Mouse (Mus musculus) G1E (cell line): Measurements from ENCODE around the gene Npw. TPM values are rescaled to one million over a fixed set of nuclear protein-coding genes. Genes with fewer than 3 reads are reported as not detected.

ENCODE experiments used
- ATAC-seq: 2 replicates; pipeline ENCODE4 v1.8.0; 2016; ENCODE audit warnings: mild to moderate bottlenecking; ENCODE audit not compliant: insufficient number of reproducible peaks, poor library complexity, low FRiP score, severe bottlenecking; ENCODE audit errors: extremely low read depth
- DNase-seq: peaks from one replicate; pipeline ENCODE4 v3.0.0; 2012; ENCODE audit warnings: low spot score
- H3K27me3 ChIP-seq: 2 replicates; pipeline ENCODE4 v1.6.1; 2012; ENCODE audit warnings: mild to moderate bottlenecking, low read length, inconsistent platforms; ENCODE audit not compliant: insufficient read depth
- H3K36me3 ChIP-seq: replicated peaks from 2 replicates; pipeline ENCODE3; 2012; ENCODE audit warnings: mild to moderate bottlenecking, inconsistent platforms
- H3K4me1 ChIP-seq: 2 replicates; pipeline ENCODE4 v1.6.1; 2012; ENCODE audit warnings: low read depth, low read length, inconsistent platforms, mixed read lengths; ENCODE audit not compliant: insufficient read depth
- H3K4me3 ChIP-seq: 2 replicates; pipeline ENCODE4 v1.5.1; 2012; ENCODE audit warnings: low read depth, mild to moderate bottlenecking, inconsistent platforms, low read length, moderate library complexity, mixed read lengths
- H3K9me3 ChIP-seq: replicated peaks from 2 replicates; pipeline ENCODE4 v1.6.1; 2012; ENCODE audit warnings: inconsistent platforms
- CTCF ChIP-seq: IDR thresholded peaks from 2 replicates; pipeline ENCODE4 v1.5.1; 2012; ENCODE audit warnings: low read depth, low read length, inconsistent platforms, mixed read lengths
- GATA1 ChIP-seq: IDR thresholded peaks from 2 replicates; pipeline ENCODE4 v1.6.1; 2012; ENCODE audit warnings: borderline replicate concordance, low read length, inconsistent platforms, mixed read lengths
- GATA2 ChIP-seq: IDR thresholded peaks from 2 replicates; pipeline ENCODE4 v1.6.1; 2012; ENCODE audit warnings: low read depth, low read length, inconsistent platforms, borderline replicate concordance
- POLR2AphosphoS5 ChIP-seq: IDR thresholded peaks from 2 replicates; pipeline ENCODE4 v1.6.1; 2012; ENCODE audit warnings: low read depth, low read length, inconsistent platforms; ENCODE audit not compliant: insufficient replicate concordance
- TAL1 ChIP-seq: conservative IDR thresholded peaks from 2 replicates; pipeline ENCODE4 v1.6.1; 2012; ENCODE audit warnings: low read depth, low read length, inconsistent platforms, mixed read lengths
- polyA plus RNA-seq: library from polyadenylated mRNA; stranded (reverse); fragments of >175 nt; gene quantifications from 2 replicates; pipeline ENCODE4 v1.2.3, GENCODE M21; 2012
- total RNA-seq, 2 experiments: library from RNA; stranded (forward) in 1 of 2; stranded (reverse) in 1 of 2; fragments of 200-1000 nt in 1 of 2; fragments of >200 nt in 1 of 2; fragmentation: Nextera tagmentation in 1 of 2; gene quantifications; 2 replicates each; pipeline ENCODE4 v1.2.3; 2014 to 2017

Gene Npw
- total and polyA plus RNA-seq, 3 experiments: not detected

GRCm38 (mm10) chr17:24630072-24630471, 28.2 kb downstream of the Npw start:
- no peak for DNase-seq
- H3K36me3 ChIP-seq: peaks cover 76% of the 10 kb centered on the region
- H3K9me3 ChIP-seq: no peaks in the 10 kb centered on the region
- H3K27me3 ChIP-seq: no peaks in the 10 kb centered on the region
- no peak for ATAC-seq
- TF ChIP-seq POLR2AphosphoS5: no peak
- no peak overlapping the region for H3K4me3 ChIP-seq
- peaks cover 48% of the 10 kb centered on the region for H3K4me1 ChIP-seq

GRCm38 (mm10) chr17:24628646-24629045, 29.6 kb downstream of the Npw start:
- peaks cover 44% of the 10 kb centered on the region for H3K4me1 ChIP-seq
- DNase-seq (peak; percentile 69), ATAC-seq (no peak)
- TF ChIP-seq TAL1 (no peak), CTCF (peak; percentile 98)
- no peaks in the 10 kb centered on the region for H3K9me3 ChIP-seq
- H3K27me3 ChIP-seq: no peaks in the 10 kb centered on the region
- H3K36me3 ChIP-seq: peaks cover 77% of the 10 kb centered on the region
- no peak overlapping the region for H3K4me3 ChIP-seq

- no peak for DNase-seq
- H3K9me3 ChIP-seq: no peaks in the 10 kb centered on the region
- no peak for ATAC-seq
- H3K36me3 ChIP-seq: peaks cover 97% of the 10 kb centered on the region
- H3K4me1 ChIP-seq: peaks cover 17% of the 10 kb centered on the region
- H3K27me3 ChIP-seq: no peaks in the 10 kb centered on the region
- H3K4me3 ChIP-seq: no peak overlapping the region
- TF ChIP-seq POLR2AphosphoS5 (no peak), GATA1 (no peak), TAL1 (no peak), GATA2 (no peak), CTCF (no peak)
Observed at GRCm38 (mm10) chr17:24625472-24625871, 32.8 kb downstream of the Npw start.

- no peak for TF ChIP-seq GATA2
- TF ChIP-seq GATA1: no peak
- TF ChIP-seq TAL1: no peak
- TF ChIP-seq CTCF: no peak
- no peak for TF ChIP-seq POLR2AphosphoS5
- DNase-seq (peak; percentile 95), ATAC-seq (peak; percentile 88)
- Histone ChIP-seq H3K4me3 (peak overlapping the region; percentile 52; the same call in 1 of the 2 replicates), H3K9me3 (no peaks in the 10 kb centered on the region), H3K27me3 (no peaks in the 10 kb centered on the region), H3K4me1 (peaks cover 31% of the 10 kb centered on the region), H3K36me3 (peaks cover 93% of the 10 kb centered on the region)
Observed at GRCm38 (mm10) chr17:24617561-24618194, 40.6 kb downstream of the Npw start.

- H3K36me3 ChIP-seq: peaks cover 81% of the 10 kb centered on the region
- no peaks in the 10 kb centered on the region for H3K9me3 ChIP-seq
- no peaks in the 10 kb centered on the region for H3K27me3 ChIP-seq
- H3K4me1 ChIP-seq: peaks cover 14% of the 10 kb centered on the region
- DNase-seq (no peak), ATAC-seq (no peak)
- TF ChIP-seq POLR2AphosphoS5 (no peak), CTCF (no peak), GATA2 (no peak), GATA1 (no peak), TAL1 (no peak)
- H3K4me3 ChIP-seq: no peak overlapping the region
Observed at GRCm38 (mm10) chr17:24610711-24611110, 47.5 kb downstream of the Npw start.

- TF ChIP-seq TAL1: no peak
- TF ChIP-seq POLR2AphosphoS5: no peak
- TF ChIP-seq GATA1: no peak
- no peak for TF ChIP-seq GATA2
- Histone ChIP-seq H3K36me3 (peaks cover 81% of the 10 kb centered on the region), H3K4me1 (peaks cover 31% of the 10 kb centered on the region), H3K4me3 (no peak overlapping the region), H3K27me3 (no peaks in the 10 kb centered on the region), H3K9me3 (no peaks in the 10 kb centered on the region)
- ATAC-seq: no peak
- no peak for DNase-seq
Observed at GRCm38 (mm10) chr17:24608874-24609273, 49.4 kb downstream of the Npw start.

GRCm38 (mm10) chr17:24608370-24608769, 49.9 kb downstream of the Npw start:
- DNase-seq (no peak), ATAC-seq (no peak)
- TF ChIP-seq GATA2 (no peak), TAL1 (no peak), CTCF (no peak), GATA1 (no peak), POLR2AphosphoS5 (no peak)
- Histone ChIP-seq H3K27me3 (no peaks in the 10 kb centered on the region), H3K36me3 (peaks cover 78% of the 10 kb centered on the region), H3K9me3 (no peaks in the 10 kb centered on the region), H3K4me1 (peaks cover 32% of the 10 kb centered on the region), H3K4me3 (no peak overlapping the region)

Other genes with a start within 250 kb of the Npw start
Only the 20 nearest of the 34 such genes appear.
- 5.2 and 7.0 TPM in 2 replicates for gene Mlst8, start 179.4 kb downstream of the Npw start, total RNA-seq (2014; fragmentation: Nextera tagmentation)
- gene Mlst8, start 179.4 kb downstream of the Npw start, total RNA-seq (2017): 17.2 and 19.7 TPM in 2 replicates
- gene Mlst8, start 179.4 kb downstream of the Npw start, polyA plus RNA-seq: 6.4 and 7.1 TPM in 2 replicates
- not detected in 2 replicates for gene Caskin1, start 169.9 kb downstream of the Npw start, total RNA-seq (2014; fragmentation: Nextera tagmentation)
- 0.11 and 0.29 TPM in 2 replicates for gene Caskin1, start 169.9 kb downstream of the Npw start, total RNA-seq (2017)
- gene Caskin1, start 169.9 kb downstream of the Npw start, polyA plus RNA-seq: not detected in 2 replicates
- gene Traf7, start 130.5 kb downstream of the Npw start, total RNA-seq (2014; fragmentation: Nextera tagmentation): 62.8 and 70.6 TPM in 2 replicates
- 81.7 and 103 TPM in 2 replicates for gene Traf7, start 130.5 kb downstream of the Npw start, total RNA-seq (2017)
- gene Traf7, start 130.5 kb downstream of the Npw start, polyA plus RNA-seq: 153 and 198 TPM in 2 replicates
- 0.83 TPM in 1 of 2 replicates, not detected in the other for gene Rab26, start 124.2 kb downstream of the Npw start, total RNA-seq (2014; fragmentation: Nextera tagmentation)
- 0.35 and 0.49 TPM in 2 replicates for gene Rab26, start 124.2 kb downstream of the Npw start, total RNA-seq (2017)
- 0.24 and 0.26 TPM in 2 replicates for gene Rab26, start 124.2 kb downstream of the Npw start, polyA plus RNA-seq
- gene Pkd1, start 108.6 kb downstream of the Npw start, total RNA-seq (2014; fragmentation: Nextera tagmentation): 14.4 and 28.0 TPM in 2 replicates
- 5.0 and 10.3 TPM in 2 replicates for gene Pkd1, start 108.6 kb downstream of the Npw start, total RNA-seq (2017)
- 4.1 and 5.8 TPM in 2 replicates for gene Pkd1, start 108.6 kb downstream of the Npw start, polyA plus RNA-seq
- 114 and 146 TPM in 2 replicates for gene Tsc2, start 25.8 kb downstream of the Npw start, total RNA-seq (2014; fragmentation: Nextera tagmentation)
- gene Tsc2, start 25.8 kb downstream of the Npw start, total RNA-seq (2017): 38.0 and 39.7 TPM in 2 replicates
- gene Tsc2, start 25.8 kb downstream of the Npw start, polyA plus RNA-seq: 66.5 and 77.5 TPM in 2 replicates
- 3.8 and 9.1 TPM in 2 replicates for gene Nthl1, start 25.8 kb downstream of the Npw start, total RNA-seq (2014; fragmentation: Nextera tagmentation)
- 9.8 and 16.9 TPM in 2 replicates for gene Nthl1, start 25.8 kb downstream of the Npw start, total RNA-seq (2017)
- 17.8 and 21.5 TPM in 2 replicates for gene Nthl1, start 25.8 kb downstream of the Npw start, polyA plus RNA-seq
- not detected in 2 replicates for gene Slc9a3r2, start 8.1 kb downstream of the Npw start, total RNA-seq (2014; fragmentation: Nextera tagmentation)
- gene Slc9a3r2, start 8.1 kb downstream of the Npw start, total RNA-seq (2017): 0.16 TPM in 1 of 2 replicates, not detected in the other
- 0.03 and 0.07 TPM in 2 replicates for gene Slc9a3r2, start 8.1 kb downstream of the Npw start, polyA plus RNA-seq
- gene Zfp598, start 11.2 kb upstream of the Npw start, total RNA-seq (2014; fragmentation: Nextera tagmentation): 55.9 and 59.1 TPM in 2 replicates
- gene Zfp598, start 11.2 kb upstream of the Npw start, total RNA-seq (2017): 11.2 and 12.0 TPM in 2 replicates
- gene Zfp598, start 11.2 kb upstream of the Npw start, polyA plus RNA-seq: 86.4 and 99.2 TPM in 2 replicates
- not detected in 2 replicates for gene Syngr3, start 31.5 kb upstream of the Npw start, total RNA-seq (2014; fragmentation: Nextera tagmentation)
- gene Syngr3, start 31.5 kb upstream of the Npw start, total RNA-seq (2017): 0.17 TPM in 1 of 2 replicates, not detected in the other
- gene Syngr3, start 31.5 kb upstream of the Npw start, polyA plus RNA-seq: 0.08 and 0.12 TPM in 2 replicates
- 10.5 and 15.7 TPM in 2 replicates for gene Gfer, start 37.7 kb upstream of the Npw start, total RNA-seq (2014; fragmentation: Nextera tagmentation)
- 34.1 and 46.4 TPM in 2 replicates for gene Gfer, start 37.7 kb upstream of the Npw start, total RNA-seq (2017)
- gene Gfer, start 37.7 kb upstream of the Npw start, polyA plus RNA-seq: 149 and 184 TPM in 2 replicates
- gene Noxo1, start 37.8 kb upstream of the Npw start, total RNA-seq (2014; fragmentation: Nextera tagmentation): 1.4 TPM in 1 of 2 replicates, not detected in the other
- gene Noxo1, start 37.8 kb upstream of the Npw start, total RNA-seq (2017): 1.0 and 1.1 TPM in 2 replicates
- gene Noxo1, start 37.8 kb upstream of the Npw start, polyA plus RNA-seq: 0.72 and 0.87 TPM in 2 replicates
- 9.2 and 17.8 TPM in 2 replicates for gene Tbl3, start 49.2 kb upstream of the Npw start, total RNA-seq (2014; fragmentation: Nextera tagmentation)
- gene Tbl3, start 49.2 kb upstream of the Npw start, total RNA-seq (2017): 27.7 and 34.0 TPM in 2 replicates
- 15.6 and 25.2 TPM in 2 replicates for gene Tbl3, start 49.2 kb upstream of the Npw start, polyA plus RNA-seq
- gene Rnf151, start 59.6 kb upstream of the Npw start, total RNA-seq (2014; fragmentation: Nextera tagmentation): not detected in 2 replicates
- gene Rnf151, start 59.6 kb upstream of the Npw start, total RNA-seq (2017): 0.23 TPM in 1 of 2 replicates, not detected in the other
- gene Rnf151, start 59.6 kb upstream of the Npw start, polyA plus RNA-seq: 0.13 and 0.17 TPM in 2 replicates
- 3,970 and 4,105 TPM in 2 replicates for gene Rps2, start 59.7 kb upstream of the Npw start, total RNA-seq (2014; fragmentation: Nextera tagmentation)
- gene Rps2, start 59.7 kb upstream of the Npw start, total RNA-seq (2017): 950 and 975 TPM in 2 replicates
- gene Rps2, start 59.7 kb upstream of the Npw start, polyA plus RNA-seq: 2,688 and 3,723 TPM in 2 replicates
- 54.6 and 63.5 TPM in 2 replicates for gene Ndufb10, start 66.0 kb upstream of the Npw start, total RNA-seq (2014; fragmentation: Nextera tagmentation)
- 185 and 206 TPM in 2 replicates for gene Ndufb10, start 66.0 kb upstream of the Npw start, total RNA-seq (2017)
- 372 and 429 TPM in 2 replicates for gene Ndufb10, start 66.0 kb upstream of the Npw start, polyA plus RNA-seq
- gene Rpl3l, start 69.4 kb upstream of the Npw start, total RNA-seq (2014; fragmentation: Nextera tagmentation): not detected in 2 replicates
- 0.17 TPM in 1 of 2 replicates, not detected in the other for gene Rpl3l, start 69.4 kb upstream of the Npw start, total RNA-seq (2017)
- 0.07 TPM in 1 of 2 replicates, not detected in the other for gene Rpl3l, start 69.4 kb upstream of the Npw start, polyA plus RNA-seq
- 62.0 and 76.8 TPM in 2 replicates for gene Msrb1, start 78.2 kb upstream of the Npw start, total RNA-seq (2014; fragmentation: Nextera tagmentation)
- 34.6 and 39.2 TPM in 2 replicates for gene Msrb1, start 78.2 kb upstream of the Npw start, total RNA-seq (2017)
- gene Msrb1, start 78.2 kb upstream of the Npw start, polyA plus RNA-seq: 10.1 and 14.6 TPM in 2 replicates
- not detected in 2 replicates for gene Hs3st6, start 94.5 kb upstream of the Npw start, total RNA-seq (2014; fragmentation: Nextera tagmentation)
- gene Hs3st6, start 94.5 kb upstream of the Npw start, total RNA-seq (2017): not detected in 2 replicates
- gene Hs3st6, start 94.5 kb upstream of the Npw start, polyA plus RNA-seq: not detected in 2 replicates
- gene Meiob, start 145.8 kb upstream of the Npw start, total RNA-seq (2014; fragmentation: Nextera tagmentation): 7.6 and 8.4 TPM in 2 replicates
- gene Meiob, start 145.8 kb upstream of the Npw start, total RNA-seq (2017): 1.9 and 2.1 TPM in 2 replicates
- gene Meiob, start 145.8 kb upstream of the Npw start, polyA plus RNA-seq: 0.07 and 0.13 TPM in 2 replicates